Mouse (Mus musculus) heart, embryonic 16.5 days (tissue): ENCODE measurements around the gene Itgbl1. TPM values are rescaled to one million over a fixed set of nuclear protein-coding genes. Genes with fewer than 3 reads are reported as not detected.

Experiments used
- ATAC-seq: fragments of 200-750 bp; cut with Nextera tagmentation; replicated peaks from 2 replicates; pipeline ENCODE4 v1.8.0; 2017; ENCODE audit warnings: moderate number of reproducible peaks; ENCODE audit not compliant: insufficient read depth, low FRiP score; ENCODE audit errors: extremely low read depth
- H3K27ac ChIP-seq: fragments of 300-500 bp; sonication (generic); 2 replicates; pipeline ENCODE4 v1.5.1; 2014; ENCODE audit warnings: mild to moderate bottlenecking, low read length, control low read depth, moderate library complexity
- H3K27me3 ChIP-seq: fragments of 300-500 bp; sonication (generic); 2 replicates; pipeline ENCODE4 v1.6.1; 2014; ENCODE audit warnings: low read length, mixed read lengths; ENCODE audit not compliant: control insufficient read depth, insufficient read depth
- H3K36me3 ChIP-seq: fragments of 300-500 bp; sonication (generic); 2 replicates; pipeline ENCODE4 v1.6.1; 2014; ENCODE audit not compliant: control insufficient read depth, insufficient read depth
- H3K4me1 ChIP-seq: fragments of 300-500 bp; sonication (generic); 2 replicates; pipeline ENCODE4 v1.6.1; 2014; ENCODE audit warnings: low read length, mixed read lengths; ENCODE audit not compliant: control insufficient read depth, insufficient read depth
- H3K4me2 ChIP-seq: fragments of 300-500 bp; sonication (generic); 2 replicates; pipeline ENCODE4 v1.6.1; 2014; ENCODE audit warnings: low read depth, mild to moderate bottlenecking, control low read depth, low read length
- H3K4me3 ChIP-seq: fragments of 300-500 bp; sonication (generic); 2 replicates; pipeline ENCODE4 v1.5.1; 2014; ENCODE audit warnings: mild to moderate bottlenecking, control low read depth, low read length
- H3K9ac ChIP-seq: fragments of 300-500 bp; sonication (generic); 2 replicates; pipeline ENCODE4 v1.6.1; 2014; ENCODE audit warnings: low read length, control low read depth
- H3K9me3 ChIP-seq: fragments of 300-500 bp; sonication (generic); replicated peaks from 2 replicates; pipeline ENCODE4 v1.6.1; 2016; ENCODE audit warnings: low read length; ENCODE audit not compliant: control insufficient read depth
- WGBS: fragments of 180-500 bp; shearing (Covaris S2); extraction: QIAGEN DNeasy Blood & Tissue Kit; methylation state at CpG from one replicate; pipeline ENCODE4 v1.1.7; 2014; 5-methylcytosine and 5-hydroxymethylcytosine counted together
- polyA plus RNA-seq: library from polyadenylated mRNA; unstranded; fragments of >200 nt; fragmentation: Nextera tagmentation; extraction: Ambion mirVana; gene quantifications from 2 replicates; pipeline ENCODE4 v1.2.1, GENCODE M21; 2015

The Itgbl1 gene
- polyA plus RNA-seq, 1 experiment from 2014 or later = 1.7 TPM

- Histone ChIP-seq H3K27ac (peak overlapping the region; percentile 42; the same call in 1 of the 2 replicates), H3K4me1 (0 out of 2 replicates have a peak, but pooled peaks cover 3% of the 10 kb centered on the region), H3K4me3 (no peak overlapping the region), H3K36me3 (no peaks in the 10 kb centered on the region), H3K27me3 (no peaks in the 10 kb centered on the region), H3K9me3 (no peaks in the 10 kb centered on the region), H3K9ac (no peak overlapping the region), H3K4me2 (no peak overlapping the region)
- ATAC-seq = peak; percentile 55
- WGBS = 23% methylated on average over 2 of the region's 2 CpGs
These were observed 18.3 kb downstream of the Itgbl1 start for GRCm38 (mm10) chr14:123678091-123678490.

GRCm38 (mm10) chr14:123714751-123715150 is 55.0 kb downstream of the Itgbl1 start:
- Histone ChIP-seq H3K9ac (no peak overlapping the region), H3K4me1 (no peaks in the 10 kb centered on the region), H3K4me3 (no peak overlapping the region), H3K9me3 (no peaks in the 10 kb centered on the region), H3K4me2 (no peak overlapping the region), H3K36me3 (no peaks in the 10 kb centered on the region), H3K27me3 (no peaks in the 10 kb centered on the region), H3K27ac (no peak overlapping the region)
- ATAC-seq = no peak

- Histone ChIP-seq H3K36me3 (no peaks in the 10 kb centered on the region), H3K4me1 (no peaks in the 10 kb centered on the region), H3K4me2 (no peak overlapping the region), H3K27me3 (no peaks in the 10 kb centered on the region), H3K9ac (no peak overlapping the region), H3K27ac (no peak overlapping the region), H3K9me3 (no peaks in the 10 kb centered on the region), H3K4me3 (no peak overlapping the region)
- WGBS = 59% methylated on average over 1 of the region's 1 CpGs
- no peak for ATAC-seq
These were observed 82.3 kb downstream of the Itgbl1 start for GRCm38 (mm10) chr14:123742055-123742454.

DNA sequence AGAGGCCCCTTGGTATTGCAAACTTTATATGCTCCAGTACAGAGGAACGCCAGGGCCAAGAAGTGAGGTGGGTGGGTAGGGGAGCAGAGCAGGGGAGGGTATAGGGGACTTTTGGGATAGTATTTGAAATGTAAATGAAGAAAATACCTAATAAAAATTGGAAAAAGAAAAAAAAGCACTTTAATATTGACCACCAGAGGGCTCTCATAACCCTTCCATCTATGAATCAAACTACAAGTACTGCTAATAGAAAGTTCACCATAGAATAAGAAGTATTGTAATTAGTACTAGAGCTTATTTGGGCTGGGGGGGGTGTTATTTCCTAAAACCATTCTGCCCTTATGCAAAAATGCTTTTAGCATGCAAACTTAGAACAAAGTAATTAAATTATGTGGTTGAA is 91.2 kb downstream of the Itgbl1 start:
- no peak for ATAC-seq
- Histone ChIP-seq H3K36me3 (no peaks in the 10 kb centered on the region), H3K4me3 (no peak overlapping the region), H3K9ac (no peak overlapping the region), H3K9me3 (no peaks in the 10 kb centered on the region; the same call in 1 of the 2 replicates), H3K27ac (no peak overlapping the region), H3K4me1 (no peaks in the 10 kb centered on the region), H3K4me2 (no peak overlapping the region), H3K27me3 (no peaks in the 10 kb centered on the region)
- 57% methylated on average over 1 of the region's 1 CpGs for WGBS

DNA sequence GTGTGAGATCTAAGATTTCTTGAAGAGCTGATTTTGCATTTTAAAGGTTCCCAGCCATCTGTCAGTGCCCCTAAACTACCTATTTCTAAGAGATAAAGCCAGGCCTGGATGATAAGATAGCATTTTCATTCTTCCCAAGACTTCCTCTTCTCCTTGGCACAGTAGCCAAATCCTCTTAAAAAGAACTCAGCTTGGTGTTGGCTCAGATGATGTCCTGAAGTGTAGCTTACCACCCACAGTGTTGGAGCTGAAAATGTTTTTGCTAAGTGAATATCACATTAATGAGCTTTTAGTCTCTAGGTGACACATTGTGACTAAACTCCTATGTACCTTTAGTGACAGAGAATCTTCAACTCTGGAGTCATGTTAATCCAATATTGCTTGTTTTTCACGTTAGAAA is 99.8 kb downstream of the Itgbl1 start:
- no peak overlapping the region for H3K4me3 ChIP-seq
- no peak for ATAC-seq
- H3K27me3 ChIP-seq = no peaks in the 10 kb centered on the region
- H3K9ac ChIP-seq = no peak overlapping the region
- no peak overlapping the region for H3K4me2 ChIP-seq
- H3K27ac ChIP-seq = no peak overlapping the region
- H3K36me3 ChIP-seq = no peaks in the 10 kb centered on the region
- 53% methylated on average over 1 of the region's 1 CpGs for WGBS
- H3K4me1 ChIP-seq = no peaks in the 10 kb centered on the region
- no peaks in the 10 kb centered on the region for H3K9me3 ChIP-seq

DNA sequence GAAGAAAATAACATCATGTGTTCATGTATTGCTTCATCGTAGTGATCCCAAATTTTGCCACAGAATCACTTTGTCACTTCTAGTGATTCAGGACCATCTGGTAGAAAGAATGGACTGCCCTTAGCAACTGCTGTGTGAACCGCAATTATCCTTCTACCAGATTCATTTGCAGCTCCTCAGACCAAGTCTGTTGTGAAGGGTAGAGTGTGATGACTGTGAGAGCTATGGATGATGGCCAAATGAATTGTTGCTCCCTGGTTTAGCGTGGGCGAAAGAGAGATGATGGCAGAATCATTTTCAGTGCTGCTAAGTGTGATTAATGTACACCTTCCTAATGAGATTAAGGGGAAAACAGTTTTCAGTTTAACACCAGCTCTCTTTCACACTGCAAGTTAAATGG is 100.3 kb downstream of the Itgbl1 start:
- no peak overlapping the region for H3K4me3 ChIP-seq
- no peaks in the 10 kb centered on the region for H3K27me3 ChIP-seq
- H3K36me3 ChIP-seq = no peaks in the 10 kb centered on the region
- H3K4me2 ChIP-seq = no peak overlapping the region
- no peak overlapping the region for H3K9ac ChIP-seq
- H3K4me1 ChIP-seq = no peaks in the 10 kb centered on the region
- no peak overlapping the region for H3K27ac ChIP-seq
- ATAC-seq = no peak
- H3K9me3 ChIP-seq = no peaks in the 10 kb centered on the region
- WGBS = 76% methylated on average over 4 of the region's 4 CpGs

- Histone ChIP-seq H3K4me2 (no peak overlapping the region), H3K9ac (no peak overlapping the region), H3K36me3 (no peaks in the 10 kb centered on the region), H3K9me3 (no peaks in the 10 kb centered on the region), H3K27me3 (no peaks in the 10 kb centered on the region), H3K27ac (no peak overlapping the region), H3K4me1 (no peaks in the 10 kb centered on the region), H3K4me3 (no peak overlapping the region)
- 0 out of 2 replicates have a peak, but pooled peaks have one; percentile 23 for ATAC-seq
These were observed 142.0 kb downstream of the Itgbl1 start for GRCm38 (mm10) chr14:123801744-123802143.

- WGBS = 68% methylated on average over 5 of the region's 5 CpGs
- H3K27ac ChIP-seq = no peak overlapping the region
- no peaks in the 10 kb centered on the region for H3K27me3 ChIP-seq
- no peak overlapping the region for H3K4me2 ChIP-seq
- no peaks in the 10 kb centered on the region for H3K36me3 ChIP-seq
- no peaks in the 10 kb centered on the region for H3K4me1 ChIP-seq
- H3K4me3 ChIP-seq = no peak overlapping the region
- H3K9me3 ChIP-seq = no peaks in the 10 kb centered on the region
- ATAC-seq = no peak
- no peak overlapping the region for H3K9ac ChIP-seq
These were observed 177.9 kb downstream of the Itgbl1 start for GRCm38 (mm10) chr14:123837662-123838061.

DNA sequence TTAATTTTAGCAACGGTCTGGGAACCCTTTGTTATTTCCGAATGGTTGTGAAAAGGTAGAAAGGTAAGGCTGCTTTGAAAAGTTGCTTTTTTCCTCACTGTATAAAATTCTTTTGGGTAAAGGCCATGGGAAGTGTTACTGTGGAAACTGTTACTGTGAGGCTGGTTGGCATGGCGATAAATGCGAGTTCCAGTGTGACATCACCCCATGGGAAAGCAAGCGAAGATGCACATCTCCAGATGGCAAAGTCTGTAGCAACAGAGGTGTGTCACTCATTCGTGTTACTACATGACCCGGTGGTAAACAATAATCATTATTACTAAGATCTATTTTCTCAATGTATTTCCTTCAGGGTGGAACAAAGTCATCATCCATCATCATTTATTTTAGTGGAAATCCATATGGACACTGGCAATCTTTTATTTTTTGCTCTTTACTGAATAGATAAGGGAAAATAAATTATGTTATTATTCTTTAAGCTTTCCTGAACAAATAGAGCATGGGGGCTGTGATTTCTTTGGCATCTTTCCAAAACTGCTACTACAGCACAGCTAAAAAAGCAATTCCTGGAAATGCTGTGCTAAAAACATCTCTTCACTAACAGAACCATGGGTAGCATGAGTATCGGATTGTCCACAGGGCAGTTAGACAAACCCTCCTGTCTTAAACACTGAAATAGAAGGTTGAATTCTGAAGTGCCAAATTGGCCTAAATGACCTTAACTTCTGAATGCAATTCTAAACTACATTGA is 184.1 kb downstream of the Itgbl1 start:
- no peak for ATAC-seq
- WGBS = 61% methylated on average over 8 of the region's 8 CpGs
- no peak overlapping the region for H3K27ac ChIP-seq
- H3K4me3 ChIP-seq = no peak overlapping the region
- no peaks in the 10 kb centered on the region for H3K9me3 ChIP-seq
- H3K36me3 ChIP-seq = no peaks in the 10 kb centered on the region
- H3K4me2 ChIP-seq = no peak overlapping the region
- H3K27me3 ChIP-seq = no peaks in the 10 kb centered on the region
- no peak overlapping the region for H3K9ac ChIP-seq
- no peaks in the 10 kb centered on the region for H3K4me1 ChIP-seq
